Mouse (Mus musculus): ENCODE measurements around the gene Trmt112. TPM values are rescaled to one million over a fixed set of nuclear protein-coding genes. Genes with fewer than 3 reads are reported as not detected.

The Trmt112 gene
- 148 and 167 TPM in 2 replicates for polyA plus RNA-seq (2015; fragmentation: Nextera tagmentation; extraction: Ambion mirVana)

DNA sequence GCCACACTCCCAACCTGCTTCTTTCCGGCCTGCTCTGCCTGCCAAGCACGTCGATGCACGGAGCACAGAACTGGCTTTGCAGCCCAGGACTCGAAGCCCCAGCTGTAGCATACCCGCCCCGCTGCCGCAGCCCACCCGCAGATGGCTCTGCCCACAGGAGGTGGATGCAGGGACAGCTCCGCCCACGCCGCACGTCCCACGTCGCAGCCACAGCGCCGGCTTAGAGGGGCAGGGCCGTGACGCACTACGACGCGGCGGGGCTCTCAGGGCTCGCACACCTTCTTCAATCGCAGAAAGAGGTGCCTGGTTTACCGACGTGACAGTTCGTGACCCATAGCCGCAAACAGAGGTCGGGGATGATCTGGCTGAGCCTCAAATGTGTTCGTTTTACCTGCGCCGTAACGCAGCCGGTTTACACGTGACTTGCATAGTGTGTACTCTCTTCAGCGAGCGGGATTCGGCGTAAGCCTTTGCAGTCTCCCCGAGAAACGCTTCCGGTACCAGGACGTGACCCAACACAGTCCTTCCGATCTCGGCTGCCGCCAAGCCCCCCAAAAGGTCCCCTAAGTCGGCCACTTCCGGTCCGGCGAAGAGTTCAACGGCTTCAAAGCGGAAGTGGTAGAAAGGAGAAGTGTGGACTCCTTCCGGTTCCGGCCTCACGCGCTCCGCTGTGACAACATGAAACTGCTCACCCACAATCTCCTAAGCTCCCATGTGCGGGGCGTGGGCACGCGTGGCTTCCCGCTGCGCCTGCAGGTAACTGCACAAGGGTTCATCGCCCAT lies at the start of gene Trmt112, which contains the start of gene Prdx5:
Gene Trmt112, plus strand, starts transcription at position 192 of the 783 bp plus-strand sequence.
Gene Prdx5, minus strand, starts transcription at position 600 of the 783 bp plus-strand sequence.
- peak within 1 kb of the TSS; percentile 90 for H3K4me2 ChIP-seq
- no peaks in the 10 kb centered on the region for H3K27me3 ChIP-seq
- peak within 1 kb of the TSS; percentile 70 for H3K4me3 ChIP-seq (replicated peaks)
- peaks cover 64% of the 10 kb centered on the region for H3K36me3 ChIP-seq
- under 1% methylated on average over 65 of the region's 65 CpGs for WGBS
- H3K9ac ChIP-seq = peak within 1 kb of the TSS; percentile 71
- no peaks in the 10 kb centered on the region for H3K9me3 ChIP-seq (replicated peaks)
- peak; percentile 91 for ATAC-seq (replicated peaks; ENCODE audit: low FRiP score)
- H3K4me1 ChIP-seq = peaks cover 34% of the 10 kb centered on the region
- peak within 1 kb of the TSS; percentile 99 for H3K27ac ChIP-seq

DNA sequence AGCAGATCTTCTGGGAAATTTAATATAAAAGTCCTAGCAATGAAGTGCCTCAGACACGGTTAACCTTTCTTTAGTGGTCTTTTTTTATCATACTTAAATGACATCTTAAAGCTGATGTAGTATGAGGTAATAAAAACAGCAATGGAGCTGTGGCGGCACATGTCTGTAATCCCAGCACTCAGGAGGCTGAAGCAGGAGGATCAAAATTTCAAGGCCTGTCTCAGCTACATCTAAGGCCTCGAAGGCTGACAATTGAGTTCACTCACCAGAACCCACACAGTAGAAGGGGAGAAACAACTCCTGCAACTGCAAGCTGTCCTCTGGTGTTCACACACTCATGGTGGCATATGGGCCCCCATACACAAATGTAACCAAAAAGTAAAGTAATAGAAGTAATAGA lies 49.5 kb upstream of the Trmt112 start:
- Histone ChIP-seq H3K4me2 (no peak overlapping the region), H3K27ac (no peak overlapping the region), H3K27me3 (peaks cover 8% of the 10 kb centered on the region; the same call in 1 of the 2 replicates), H3K4me3 (replicated peaks) (no peak overlapping the region), H3K9me3 (replicated peaks) (no peaks in the 10 kb centered on the region), H3K36me3 (no peaks in the 10 kb centered on the region), H3K4me1 (peaks cover 29% of the 10 kb centered on the region), H3K9ac (no peak overlapping the region)
- WGBS = 89% methylated on average over 3 of the region's 3 CpGs
- ATAC-seq (replicated peaks; ENCODE audit: low FRiP score) = no peak

DNA sequence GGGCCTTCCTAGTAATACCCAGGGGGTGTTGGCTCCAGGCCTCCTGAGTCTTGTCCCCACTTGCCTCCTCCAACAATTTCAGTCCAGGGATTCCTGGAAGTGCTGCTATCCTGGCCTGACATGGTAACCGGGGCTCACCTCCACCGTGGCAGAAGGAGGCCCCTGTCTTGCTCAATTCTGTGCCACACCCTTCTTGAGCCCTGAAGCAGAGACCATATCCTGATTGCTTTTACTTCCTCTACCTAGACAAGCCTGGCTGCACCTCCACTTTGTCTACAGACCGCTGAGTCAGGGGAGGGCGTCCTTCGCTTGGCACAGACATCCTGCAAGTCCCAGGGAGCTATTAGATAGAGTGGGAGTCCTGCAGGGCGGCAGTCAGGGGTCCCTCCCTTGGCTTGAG lies 48.8 kb upstream of the Trmt112 start:
- 64% methylated on average over 6 of the region's 6 CpGs for WGBS
- Histone ChIP-seq H3K4me1 (peaks cover 21% of the 10 kb centered on the region), H3K9me3 (replicated peaks) (no peaks in the 10 kb centered on the region), H3K27ac (no peak overlapping the region), H3K4me2 (no peak overlapping the region), H3K4me3 (replicated peaks) (no peak overlapping the region), H3K27me3 (peaks cover 1% of the 10 kb centered on the region; the same call in 1 of the 2 replicates), H3K9ac (no peak overlapping the region), H3K36me3 (no peaks in the 10 kb centered on the region)
- ATAC-seq (replicated peaks; ENCODE audit: low FRiP score) = no peak

DNA sequence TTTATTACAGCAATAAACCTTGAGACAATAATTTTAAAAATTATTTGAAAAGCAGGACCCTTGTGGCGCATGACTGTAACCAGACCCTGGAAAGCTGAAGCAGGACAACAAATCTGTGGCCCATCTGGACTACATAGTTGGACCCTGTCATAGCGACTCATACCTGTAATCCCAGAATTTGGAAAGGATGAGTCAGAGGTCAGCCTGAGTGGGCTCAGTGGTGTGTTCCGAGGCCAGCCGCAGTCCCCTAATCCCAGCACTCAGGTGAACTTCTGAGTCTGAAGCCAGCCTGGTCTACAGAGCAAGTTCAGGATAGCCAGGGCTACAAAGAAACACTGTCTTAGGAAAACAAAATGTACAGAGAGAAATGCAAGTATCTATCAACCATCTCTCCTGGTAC lies 48.0 kb upstream of the Trmt112 start:
- WGBS = 85% methylated on average over 4 of the region's 4 CpGs
- no peak overlapping the region for H3K4me2 ChIP-seq
- peaks cover 14% of the 10 kb centered on the region for H3K4me1 ChIP-seq
- H3K36me3 ChIP-seq = no peaks in the 10 kb centered on the region
- no peak overlapping the region for H3K4me3 ChIP-seq (replicated peaks)
- no peak overlapping the region for H3K9ac ChIP-seq
- no peaks in the 10 kb centered on the region for H3K9me3 ChIP-seq (replicated peaks)
- H3K27me3 ChIP-seq = no peaks in the 10 kb centered on the region
- no peak overlapping the region for H3K27ac ChIP-seq
- ATAC-seq (replicated peaks; ENCODE audit: low FRiP score) = no peak

DNA sequence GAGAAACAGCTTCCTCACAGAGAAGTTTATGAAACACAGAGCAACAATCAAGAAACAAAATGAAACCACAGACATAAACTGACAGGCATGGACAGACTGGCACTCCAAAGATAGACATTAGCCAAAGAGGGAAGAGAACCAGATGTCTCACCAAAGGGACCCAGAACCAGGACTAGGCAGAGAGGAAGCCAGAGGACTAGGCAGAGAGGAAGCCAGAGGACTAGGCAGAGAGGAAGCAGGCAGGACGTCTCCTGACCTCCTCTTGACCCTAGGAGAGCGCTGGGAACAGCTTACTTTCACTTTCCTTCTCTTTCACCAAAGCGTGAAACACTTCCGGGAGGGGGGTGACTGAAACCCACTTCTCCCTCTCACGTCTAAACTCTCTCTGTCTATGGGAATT lies 40.1 kb upstream of the Trmt112 start:
- ATAC-seq (replicated peaks; ENCODE audit: low FRiP score) = 0 out of 2 replicates have a peak, but pooled peaks have one; percentile 29
- Histone ChIP-seq H3K27me3 (no peaks in the 10 kb centered on the region), H3K36me3 (no peaks in the 10 kb centered on the region), H3K4me2 (peak overlapping the region; percentile 50), H3K27ac (peak overlapping the region; percentile 68), H3K4me3 (replicated peaks) (peak overlapping the region; percentile 29), H3K9ac (no peak overlapping the region), H3K9me3 (replicated peaks) (no peaks in the 10 kb centered on the region), H3K4me1 (peaks cover 16% of the 10 kb centered on the region)
- WGBS = 0% methylated on average over 5 of the region's 5 CpGs

DNA sequence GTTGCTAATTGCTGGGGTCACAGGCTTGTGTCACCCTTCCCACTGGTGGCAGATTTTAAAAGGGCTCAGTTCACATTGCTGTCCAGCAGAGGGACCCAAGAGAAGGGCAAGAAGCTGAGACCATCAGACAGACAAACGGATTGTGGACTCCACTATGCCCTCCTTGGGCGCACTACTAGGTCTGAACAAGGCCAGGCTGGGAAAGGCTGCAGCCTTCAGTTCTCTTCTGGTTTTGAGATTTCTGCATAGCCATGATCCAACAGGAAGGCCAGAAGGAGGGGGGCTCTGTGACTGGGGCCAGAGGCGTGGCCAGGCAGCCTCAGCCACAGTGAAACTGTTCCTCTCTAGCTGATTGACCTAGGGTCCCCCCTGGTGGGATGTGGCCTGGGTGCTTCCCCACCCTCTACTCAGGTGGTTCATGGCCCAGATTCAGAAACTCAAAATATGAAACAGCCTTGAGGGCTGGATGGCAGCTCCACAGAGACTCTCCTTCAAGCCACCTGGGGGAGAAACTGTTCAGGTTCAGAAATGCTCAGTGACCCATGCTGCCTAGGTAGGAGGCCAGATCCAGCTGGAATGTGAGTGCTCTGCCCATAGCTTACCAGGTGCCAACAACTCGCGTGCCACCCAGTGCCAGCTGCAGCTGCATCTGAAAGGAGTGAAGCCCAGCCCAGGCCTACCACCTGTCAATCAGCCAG lies 37.8 kb upstream of the Trmt112 start:
- no peaks in the 10 kb centered on the region for H3K27me3 ChIP-seq
- H3K36me3 ChIP-seq = no peaks in the 10 kb centered on the region
- H3K27ac ChIP-seq = peak overlapping the region; percentile 37
- H3K4me2 ChIP-seq = no peak overlapping the region
- H3K4me3 ChIP-seq (replicated peaks) = no peak overlapping the region
- peak; percentile 54; the same call in 1 of the 2 replicates for ATAC-seq (replicated peaks; ENCODE audit: low FRiP score)
- WGBS = 64% methylated on average over 5 of the region's 5 CpGs
- H3K4me1 ChIP-seq = peaks cover 16% of the 10 kb centered on the region
- no peak overlapping the region for H3K9ac ChIP-seq
- no peaks in the 10 kb centered on the region for H3K9me3 ChIP-seq (replicated peaks)

DNA sequence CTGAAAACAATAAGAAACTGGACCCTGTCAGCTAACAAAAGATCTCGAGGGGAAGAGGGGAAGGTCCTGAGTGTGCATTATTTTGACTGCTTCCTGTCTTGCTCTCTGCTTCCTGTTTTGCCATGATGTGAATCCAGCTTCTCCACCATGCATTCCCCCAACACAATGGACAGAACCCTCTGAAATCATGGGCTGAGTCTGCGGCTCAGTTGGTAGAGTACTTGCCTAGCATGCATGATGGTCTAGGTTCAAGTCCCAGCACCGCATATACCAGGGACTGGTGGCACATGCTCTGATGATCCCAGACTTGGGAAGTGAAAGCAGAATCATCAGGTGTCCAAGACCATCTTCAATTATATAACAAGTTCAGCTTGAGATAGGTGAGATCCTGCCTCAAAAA lies 36.8 kb upstream of the Trmt112 start:
- Histone ChIP-seq H3K4me1 (peaks cover 16% of the 10 kb centered on the region), H3K36me3 (no peaks in the 10 kb centered on the region), H3K4me3 (replicated peaks) (no peak overlapping the region), H3K27ac (0 out of 2 replicates have a peak overlapping the region, but pooled peaks have one; percentile 37), H3K4me2 (no peak overlapping the region), H3K9me3 (replicated peaks) (no peaks in the 10 kb centered on the region), H3K9ac (no peak overlapping the region), H3K27me3 (no peaks in the 10 kb centered on the region)
- no peak for ATAC-seq (replicated peaks; ENCODE audit: low FRiP score)
- WGBS = 71% methylated on average over 3 of the region's 3 CpGs

DNA sequence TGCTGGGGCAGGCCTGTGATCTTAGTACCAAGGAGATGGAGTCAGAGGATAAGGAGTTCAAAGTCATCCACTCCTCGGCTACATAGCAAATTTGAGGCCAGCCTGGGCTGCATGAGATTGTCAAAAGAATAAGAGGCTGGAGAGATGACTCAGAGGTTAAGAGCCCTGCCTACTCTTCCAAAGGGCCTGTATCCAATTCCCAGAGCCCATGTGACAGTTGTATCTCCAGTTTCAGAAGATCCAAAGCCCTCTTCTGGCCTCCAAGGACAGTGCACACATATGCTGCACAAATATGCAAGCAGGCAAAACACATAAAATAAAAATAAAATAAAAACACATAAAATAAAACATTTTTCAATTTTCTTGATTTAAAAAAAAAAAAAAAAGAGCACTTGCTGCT lies 35.2 kb upstream of the Trmt112 start:
- Histone ChIP-seq H3K27me3 (no peaks in the 10 kb centered on the region), H3K4me2 (no peak overlapping the region), H3K36me3 (no peaks in the 10 kb centered on the region), H3K4me1 (peaks cover 13% of the 10 kb centered on the region), H3K9ac (no peak overlapping the region), H3K4me3 (replicated peaks) (no peak overlapping the region), H3K9me3 (replicated peaks) (no peaks in the 10 kb centered on the region), H3K27ac (no peak overlapping the region)
- 75% methylated on average over 1 of the region's 1 CpGs for WGBS
- no peak for ATAC-seq (replicated peaks; ENCODE audit: low FRiP score)

DNA sequence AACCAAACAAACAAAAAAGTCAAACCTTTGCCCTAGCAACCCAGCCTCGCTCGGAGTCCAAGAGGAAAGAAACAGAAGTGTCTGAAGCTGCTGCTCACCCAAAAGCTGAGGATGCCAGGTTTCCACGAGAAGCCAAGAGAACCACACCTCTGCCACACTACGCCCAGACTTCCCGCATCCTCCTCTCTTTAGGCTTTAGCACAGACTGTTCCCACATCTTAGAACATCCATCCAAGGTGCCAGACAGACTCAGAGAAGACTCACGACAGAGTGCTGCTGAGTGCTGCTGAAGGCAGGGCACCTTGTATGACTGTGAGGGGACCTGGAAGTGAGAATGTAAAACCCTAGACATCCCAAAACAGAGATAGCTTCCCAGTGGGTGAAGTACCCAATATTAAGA lies 33.7 kb upstream of the Trmt112 start:
- H3K9me3 ChIP-seq (replicated peaks) = no peaks in the 10 kb centered on the region; the same call in 1 of the 2 replicates
- no peak overlapping the region for H3K4me3 ChIP-seq (replicated peaks)
- H3K27me3 ChIP-seq = no peaks in the 10 kb centered on the region
- no peak overlapping the region for H3K27ac ChIP-seq
- ATAC-seq (replicated peaks; ENCODE audit: low FRiP score) = no peak
- WGBS = 86% methylated on average over 6 of the region's 6 CpGs
- H3K4me2 ChIP-seq = no peak overlapping the region
- H3K36me3 ChIP-seq = no peaks in the 10 kb centered on the region
- H3K4me1 ChIP-seq = peaks cover 9% of the 10 kb centered on the region
- no peak overlapping the region for H3K9ac ChIP-seq

DNA sequence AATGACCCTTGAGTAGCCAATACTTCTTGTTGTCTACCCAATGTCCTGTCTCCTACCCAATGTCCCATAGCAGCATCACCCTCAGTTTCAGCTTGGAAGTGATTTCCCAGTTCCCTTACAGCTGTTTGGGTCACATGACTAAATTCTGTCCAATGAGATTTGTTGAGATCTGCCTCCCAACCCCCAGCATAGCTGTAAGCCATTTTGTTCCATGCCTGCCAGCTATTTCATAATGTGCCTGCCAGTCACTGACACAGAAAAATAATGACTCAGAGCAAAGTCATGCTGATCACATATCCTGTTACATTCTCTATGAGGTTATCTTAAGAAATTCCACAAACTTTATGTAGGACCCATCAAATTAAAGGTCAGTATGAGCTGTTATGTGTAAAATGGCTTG lies 32.7 kb upstream of the Trmt112 start:
- Histone ChIP-seq H3K4me2 (no peak overlapping the region), H3K4me3 (replicated peaks) (no peak overlapping the region)
- ATAC-seq (replicated peaks; ENCODE audit: low FRiP score) = no peak

DNA sequence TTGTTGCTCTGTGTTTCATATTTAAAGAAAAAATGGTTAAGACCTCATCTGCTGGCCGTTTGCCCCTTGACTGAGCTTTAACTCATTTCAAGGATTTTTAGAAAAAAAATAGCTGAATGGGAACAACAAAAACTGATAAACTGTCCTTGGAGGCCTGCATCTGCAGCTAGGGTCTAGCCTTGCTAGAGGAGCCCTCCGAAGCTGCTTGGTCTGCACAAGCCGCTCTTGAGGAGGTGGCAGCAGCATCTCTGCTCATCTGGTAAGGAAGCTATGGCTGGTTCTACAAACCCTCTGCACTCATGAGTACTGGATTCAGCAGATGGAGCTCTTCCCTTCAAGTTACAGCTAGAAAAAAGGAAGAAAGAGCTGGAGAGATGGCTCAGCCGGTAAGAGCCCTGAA lies 31.5 kb upstream of the Trmt112 start:
- no peak overlapping the region for H3K9ac ChIP-seq
- no peaks in the 10 kb centered on the region for H3K36me3 ChIP-seq
- no peak overlapping the region for H3K27ac ChIP-seq
- H3K4me3 ChIP-seq (replicated peaks) = no peak overlapping the region
- H3K9me3 ChIP-seq (replicated peaks) = no peaks in the 10 kb centered on the region; the same call in 1 of the 2 replicates
- no peaks in the 10 kb centered on the region for H3K4me1 ChIP-seq
- no peak overlapping the region for H3K4me2 ChIP-seq
- no peaks in the 10 kb centered on the region for H3K27me3 ChIP-seq
- ATAC-seq (replicated peaks; ENCODE audit: low FRiP score) = no peak
- 88% methylated on average over 4 of the region's 4 CpGs for WGBS

More for the DNA sequence above, 32.7 kb upstream of the Trmt112 start:
- no peaks in the 10 kb centered on the region for H3K36me3 ChIP-seq
- H3K4me1 ChIP-seq = peaks cover 5% of the 10 kb centered on the region
- H3K27me3 ChIP-seq = no peaks in the 10 kb centered on the region
- H3K27ac ChIP-seq = no peak overlapping the region
- no peak overlapping the region for H3K9ac ChIP-seq
- H3K9me3 ChIP-seq (replicated peaks) = no peaks in the 10 kb centered on the region; the same call in 1 of the 2 replicates

DNA sequence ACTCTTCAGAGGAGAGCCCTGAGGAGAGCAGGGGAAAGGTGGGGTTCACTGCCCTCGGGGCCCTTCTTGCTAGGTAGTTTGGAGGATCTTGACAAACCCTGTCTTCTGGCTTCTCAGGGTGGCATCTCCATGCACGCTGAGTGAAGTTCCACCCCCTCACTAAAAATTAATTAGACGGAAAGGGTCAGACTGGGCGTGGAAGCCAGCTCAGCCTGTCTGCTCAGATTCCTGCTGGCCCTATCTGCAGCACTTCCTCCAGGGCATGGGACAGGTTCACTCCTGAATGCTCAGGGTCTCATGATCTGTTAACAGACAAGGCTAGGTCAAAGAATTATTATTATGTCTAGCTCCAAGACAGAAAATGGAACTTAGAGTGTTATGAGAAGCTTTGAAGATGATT lies 17.0 kb upstream of the Trmt112 start:
- Histone ChIP-seq H3K4me3 (replicated peaks) (no peak overlapping the region), H3K4me1 (0 out of 2 replicates have a peak, but pooled peaks cover 4% of the 10 kb centered on the region), H3K9me3 (replicated peaks) (0 out of 2 replicates have a peak, but pooled peaks cover 6% of the 10 kb centered on the region), H3K9ac (no peak overlapping the region), H3K4me2 (peak overlapping the region; percentile 9; the same call in 1 of the 2 replicates), H3K27me3 (no peaks in the 10 kb centered on the region), H3K27ac (no peak overlapping the region), H3K36me3 (no peaks in the 10 kb centered on the region)
- 39% methylated on average over 4 of the region's 4 CpGs for WGBS
- no peak for ATAC-seq (replicated peaks; ENCODE audit: low FRiP score)
